Mouse (Mus musculus): ENCODE measurements around the gene Hlcs.

Gene Hlcs

GRCm38 (mm10) chr16:94093151-94093863 lies 220.1 kb downstream of the Hlcs start:
- DNase-seq, result no peak

DNA sequence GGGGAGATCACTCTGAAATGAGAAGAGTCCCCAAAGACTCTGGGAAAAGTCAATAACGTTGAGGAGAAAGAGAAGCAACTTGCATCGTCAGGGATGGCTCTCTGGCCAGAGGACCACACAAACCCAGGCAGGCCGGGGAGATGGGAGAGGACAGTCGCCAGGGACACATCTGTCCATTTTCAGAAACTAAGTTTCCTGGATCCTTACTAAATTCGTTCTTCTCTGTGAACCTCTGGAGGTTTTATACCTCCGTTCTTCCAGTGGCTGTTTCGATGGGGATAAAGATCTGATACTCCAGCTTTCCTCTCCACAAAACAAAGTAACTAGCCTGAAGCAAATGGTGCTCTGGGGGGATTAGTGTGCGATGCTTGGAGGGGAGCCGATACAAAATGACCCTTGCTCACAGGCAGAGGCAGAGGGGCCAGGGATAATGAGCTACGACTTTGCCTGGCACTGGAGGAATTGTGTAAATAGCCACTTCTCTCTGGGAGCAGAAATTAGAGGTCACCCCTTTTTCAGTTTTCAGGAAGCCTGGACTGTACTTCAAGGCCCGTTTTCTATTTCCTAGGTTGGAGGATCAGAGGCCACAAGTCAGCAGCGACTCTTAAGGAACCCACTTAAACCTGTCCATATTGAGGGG lies 220.7 kb downstream of the Hlcs start:
- no peak for DNase-seq

DNA sequence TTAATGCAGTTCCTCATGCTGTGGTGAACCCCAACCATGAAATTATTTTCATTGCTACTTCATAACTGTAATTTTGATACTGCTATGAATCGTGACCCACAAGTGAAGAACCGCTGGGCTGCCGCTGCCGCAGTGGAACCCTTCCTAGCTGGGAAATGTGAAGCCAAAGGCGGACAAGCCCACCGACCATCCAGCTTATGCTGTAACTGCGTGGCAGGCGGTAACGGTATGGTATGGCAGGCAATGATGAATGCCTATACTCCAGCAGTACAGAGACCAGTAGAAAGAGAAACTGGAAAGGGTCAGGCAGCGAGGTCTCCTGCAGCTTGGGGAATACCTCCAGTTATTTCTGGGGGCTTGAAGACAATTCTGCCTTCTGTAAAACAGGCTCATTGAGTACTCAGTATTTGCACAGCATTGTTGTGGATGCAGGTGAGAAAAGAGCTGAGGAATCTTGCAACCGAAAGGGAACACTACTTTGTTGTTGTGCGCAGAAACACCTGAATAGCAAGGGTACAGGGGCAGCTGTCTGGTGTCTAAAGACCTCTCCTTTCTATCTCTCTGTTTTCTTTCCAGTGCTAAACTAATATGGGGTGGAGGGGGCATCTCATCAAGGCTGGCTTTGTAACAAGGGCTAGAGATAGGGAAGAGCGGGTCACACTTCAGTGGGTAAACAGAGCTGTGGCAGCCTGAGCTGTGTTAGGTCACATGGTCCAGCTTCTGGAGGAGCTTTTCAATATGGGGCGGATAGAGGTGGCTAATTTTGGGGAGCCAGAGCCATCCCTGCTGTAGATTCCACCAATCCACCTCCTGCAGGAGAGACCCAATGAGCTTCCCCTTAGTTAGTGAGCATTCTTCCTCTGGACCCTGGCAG lies 224.3 kb downstream of the Hlcs start:
- no peak for DNase-seq

- no peak for DNase-seq
Measured at GRCm38 (mm10) chr16:94088226-94088748, 225.1 kb downstream of the Hlcs start.

DNA sequence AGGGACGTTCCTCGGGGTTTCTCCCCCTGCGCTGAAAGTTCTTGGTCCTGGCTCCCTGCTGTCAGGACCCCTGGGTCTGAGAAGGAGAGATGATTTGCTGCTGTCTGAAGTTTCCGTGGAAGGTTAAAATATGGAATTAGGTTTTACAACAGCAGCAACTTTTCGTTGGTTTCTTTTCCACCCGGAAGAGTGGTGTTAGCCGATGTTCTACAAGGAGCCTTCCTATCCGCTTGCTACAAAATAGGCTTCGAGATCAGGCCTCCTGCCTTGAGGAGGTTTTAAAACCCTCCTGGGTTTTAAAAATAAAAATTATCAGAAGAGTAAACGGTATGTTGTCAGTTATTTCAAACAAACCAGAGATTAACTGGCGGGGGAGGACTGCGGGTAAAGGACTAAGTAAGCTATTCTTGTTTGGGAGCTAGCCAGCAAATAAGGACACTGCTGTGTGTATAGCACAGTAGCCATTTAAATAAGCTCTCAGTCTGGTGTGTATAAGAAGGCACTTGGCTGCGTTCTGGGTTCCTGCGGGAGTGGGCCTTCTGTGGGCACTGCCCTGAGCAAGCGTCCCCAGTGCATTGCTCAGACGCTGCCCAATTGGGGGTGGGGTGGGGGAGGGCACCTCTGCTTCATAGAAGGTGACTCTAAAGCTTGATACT lies 225.7 kb downstream of the Hlcs start:
- no peak for DNase-seq

DNA sequence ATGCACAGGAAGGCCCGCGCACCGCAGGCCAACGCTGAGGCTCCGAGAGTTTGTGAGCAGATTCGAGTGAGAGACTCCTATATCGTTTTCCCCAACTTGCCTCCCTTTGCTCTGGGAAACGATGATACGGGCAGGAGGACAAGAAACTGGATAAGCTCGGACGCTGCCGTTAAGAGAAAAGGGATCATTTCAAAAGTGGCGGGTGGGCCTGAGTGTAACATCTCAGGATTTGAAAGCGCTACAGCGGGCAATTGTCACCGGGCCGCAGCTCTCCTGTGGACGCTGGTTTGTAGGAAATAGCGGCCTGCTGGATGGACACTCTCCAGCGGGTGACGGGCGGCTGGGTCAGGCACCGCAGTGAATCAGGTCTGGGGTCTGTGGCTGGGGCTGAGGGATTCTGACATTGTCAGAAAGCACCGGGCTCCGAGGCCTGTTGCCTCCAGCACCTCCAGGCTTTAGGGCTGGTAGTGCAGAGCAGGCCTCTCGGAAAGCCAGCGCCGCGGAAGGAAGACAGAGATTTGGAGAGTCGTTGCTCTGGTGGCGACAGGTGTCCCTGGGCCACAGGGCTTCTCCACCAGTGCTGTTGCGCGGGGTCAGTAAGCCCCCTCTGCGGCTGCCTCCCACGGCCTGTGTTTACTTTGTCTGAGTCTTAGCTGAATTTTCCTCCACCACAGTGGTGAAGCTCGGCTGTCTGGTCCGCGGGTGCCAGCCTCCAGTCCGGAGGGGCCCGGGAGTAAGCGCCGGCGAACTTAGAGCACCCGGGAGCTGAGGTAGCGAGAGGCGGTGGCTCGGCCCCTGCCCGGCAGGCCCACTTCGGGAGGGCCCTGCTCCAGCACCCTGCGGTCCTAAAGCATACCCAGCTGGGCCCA lies 226.4 kb downstream of the Hlcs start:
- DNase-seq, result no peak

- DNase-seq, result no peak
Measured at GRCm38 (mm10) chr16:94085603-94086285, 227.6 kb downstream of the Hlcs start.

DNA sequence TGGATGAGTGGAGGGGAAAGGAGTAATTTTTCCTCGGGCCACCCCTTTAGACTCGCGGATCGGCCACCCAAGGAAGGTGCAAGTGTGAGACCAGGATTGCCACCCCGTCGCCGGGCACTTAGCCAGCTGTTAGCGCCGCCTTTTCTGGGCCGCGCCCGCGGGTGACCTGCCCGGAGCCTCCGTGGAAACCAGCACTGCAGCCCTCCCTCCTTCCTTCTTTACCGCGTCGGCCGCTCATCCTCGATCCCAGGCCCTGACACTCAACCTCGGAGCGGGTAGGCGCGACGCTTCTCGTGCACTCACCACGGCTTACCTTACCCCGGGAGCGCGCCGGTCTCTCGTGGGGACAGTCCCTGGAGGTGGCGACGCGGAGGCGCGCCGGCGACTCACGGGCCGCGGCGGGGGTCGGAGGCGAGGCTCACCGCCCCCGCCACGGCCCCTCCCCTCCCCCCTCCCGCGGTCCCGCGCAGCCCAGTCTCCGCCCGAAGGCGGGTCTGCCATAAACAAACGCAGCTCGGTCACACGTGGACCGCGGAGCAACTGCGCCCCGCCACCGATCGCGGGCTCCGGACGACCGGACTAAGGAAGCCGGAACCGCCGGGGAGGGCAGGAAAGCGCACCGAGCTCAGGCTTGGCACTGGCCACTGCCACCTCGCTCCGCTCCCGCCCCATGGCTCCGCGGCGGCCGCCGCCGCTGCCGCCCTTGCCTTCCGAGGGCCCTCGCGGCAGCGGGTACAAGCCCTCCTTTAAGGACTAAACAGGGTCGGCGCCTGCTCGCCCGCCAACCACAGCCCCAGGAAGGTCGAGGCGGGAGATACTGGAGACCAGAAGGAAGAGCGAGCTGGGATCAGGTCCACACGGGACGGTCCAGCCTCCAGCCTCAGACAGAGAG lies 228.4 kb downstream of the Hlcs start, which contains the start of gene Sim2:
Sim2 (plus strand) TSS at position 221 of the 892 bp plus-strand sequence.
- no peak for DNase-seq

GRCm38 (mm10) chr16:94083848-94084525 lies 229.4 kb downstream of the Hlcs start:
- DNase-seq, result no peak

DNA sequence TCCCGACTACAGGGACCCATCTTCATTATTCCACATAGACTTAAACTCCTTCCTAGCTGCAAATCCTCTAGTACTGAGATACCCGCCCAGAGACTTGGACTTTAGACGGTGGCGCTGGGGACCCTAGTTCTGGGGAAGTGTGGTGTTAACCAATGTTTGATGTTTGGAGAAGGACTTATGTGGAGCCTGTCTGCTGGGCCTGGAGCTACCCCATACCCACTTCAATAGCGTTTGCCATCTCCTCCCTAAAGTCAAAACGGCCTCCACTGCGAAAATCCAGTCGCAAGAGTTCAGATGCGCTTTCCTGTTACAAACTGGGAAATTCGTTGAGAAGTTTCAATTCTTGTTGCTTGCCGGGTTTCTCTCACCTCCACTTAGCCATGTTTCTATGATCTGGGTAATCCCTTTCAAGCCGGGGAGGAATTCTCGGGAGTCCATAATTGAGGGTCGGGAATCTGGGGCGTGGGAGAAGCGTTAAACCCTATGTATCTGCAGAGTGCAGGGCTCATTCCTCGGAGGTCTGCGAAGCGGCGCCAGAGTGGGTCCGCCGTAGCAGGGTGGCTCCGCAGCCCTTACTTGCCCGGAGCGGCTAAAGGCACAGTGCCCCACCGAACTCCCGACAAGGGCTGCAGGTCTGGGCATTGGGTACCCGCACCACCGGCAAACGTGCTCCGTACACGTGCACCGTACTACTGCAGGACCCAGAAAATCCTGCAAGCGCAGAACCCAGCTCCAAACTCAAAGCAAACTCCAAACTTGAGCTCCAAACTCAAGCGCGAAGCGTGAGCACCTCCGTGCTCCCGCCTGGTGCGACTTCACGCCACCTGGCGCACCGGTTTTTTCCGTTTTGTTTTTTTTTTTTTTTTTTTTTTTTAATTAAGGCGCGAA lies 230.2 kb downstream of the Hlcs start:
- DNase-seq, result no peak

- no peak for DNase-seq
Measured at GRCm38 (mm10) chr16:94081996-94082708, 231.2 kb downstream of the Hlcs start.

- no peak for DNase-seq
Measured at GRCm38 (mm10) chr16:94081596-94081995, 231.8 kb downstream of the Hlcs start.

GRCm38 (mm10) chr16:94079856-94080555 lies 233.4 kb downstream of the Hlcs start:
- DNase-seq, result no peak

DNA sequence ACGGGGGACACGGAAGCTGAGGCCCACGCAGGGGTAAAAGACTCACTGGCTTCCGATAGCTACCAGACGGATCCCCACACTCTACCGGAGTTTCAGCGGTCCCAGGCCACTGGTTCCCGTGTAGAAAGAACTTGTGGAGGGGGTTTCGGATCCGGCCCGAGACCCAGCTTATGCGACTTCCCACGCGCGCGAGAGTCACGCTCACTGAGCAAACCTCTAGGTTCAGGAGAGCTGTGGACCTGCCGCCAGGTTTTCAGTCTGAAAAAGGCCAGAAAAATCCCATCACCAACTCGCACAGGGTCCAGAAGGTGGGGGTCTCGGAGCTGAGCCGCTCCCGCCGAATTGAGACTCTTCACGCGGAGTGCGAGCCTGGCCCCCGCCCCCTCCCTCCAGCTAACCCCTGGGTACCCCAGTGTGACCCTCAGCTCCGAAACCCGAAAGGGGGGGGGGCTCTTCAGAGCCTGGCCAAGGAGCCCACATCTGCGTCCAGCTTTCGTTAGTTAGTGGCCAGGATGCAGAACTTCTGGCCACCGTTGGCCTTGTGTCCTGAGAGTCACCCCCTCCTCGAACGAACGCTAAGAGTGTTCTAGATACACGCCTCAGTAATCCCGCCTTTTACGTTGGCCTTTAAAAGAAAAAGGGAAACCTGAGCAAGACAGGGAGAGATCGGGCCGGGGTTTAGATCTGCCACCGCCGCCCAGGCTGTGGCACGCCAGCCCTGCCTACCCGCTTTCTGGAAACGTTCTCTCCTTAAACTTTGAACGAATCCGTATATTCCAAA lies 234.1 kb downstream of the Hlcs start:
- no peak for DNase-seq
